Mouse (Mus musculus): Measurements from ENCODE around the gene Abca8b. TPM values are rescaled to one million over a fixed set of nuclear protein-coding genes. Genes with fewer than 3 reads are reported as not detected.

Gene Abca8b
- polyA plus RNA-seq, 1 experiment from 2014 or later, result 1.9 TPM

DNA sequence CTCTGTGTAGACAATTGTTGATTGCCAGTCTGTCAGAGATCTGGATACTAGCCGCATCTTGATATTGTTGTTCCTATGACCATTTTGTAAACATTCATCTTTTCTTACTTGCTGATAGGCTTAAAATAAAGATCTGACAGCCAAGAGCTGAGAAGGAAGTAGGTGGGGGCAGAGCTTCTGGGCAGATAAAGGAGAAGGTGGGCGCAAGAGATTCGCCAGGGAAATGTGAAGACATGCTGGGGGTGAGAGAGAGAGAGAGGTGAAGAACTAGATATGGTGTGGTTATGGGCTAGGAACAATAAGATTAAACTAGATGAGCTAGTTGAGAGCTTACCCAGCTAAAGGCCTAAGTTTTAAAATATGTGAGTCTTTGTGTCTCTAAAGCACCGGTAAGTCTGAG lies 106.0 kb downstream of the Abca8b start:
- 95% methylated on average over 4 of the region's 4 CpGs for WGBS
- ATAC-seq (ENCODE audit: low read depth), result no peak

DNA sequence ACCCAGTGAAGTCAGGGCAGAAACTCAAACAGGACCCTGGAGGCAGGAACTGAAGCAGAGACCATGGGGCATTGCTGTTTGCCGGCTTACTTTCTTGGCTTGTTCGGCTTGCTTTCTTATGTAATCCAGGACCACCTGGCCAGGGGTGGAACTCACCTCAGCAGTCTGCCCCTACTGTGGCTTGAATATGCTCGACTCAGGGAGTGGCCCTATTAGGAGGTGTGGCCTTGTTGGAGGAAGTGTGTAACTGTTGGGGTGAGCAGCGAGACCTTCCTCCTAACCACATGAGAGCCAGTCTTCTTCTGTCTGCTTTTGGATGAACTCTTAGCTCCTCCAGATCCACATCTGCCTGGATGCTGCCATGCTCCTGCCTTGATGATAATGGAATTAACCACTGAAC lies 108.9 kb downstream of the Abca8b start:
- ATAC-seq (ENCODE audit: low read depth), result no peak
- Histone ChIP-seq H3K4me2 (ENCODE audit: low read depth, low read length) (no peak overlapping the region), H3K9me3 (ENCODE audit: control insufficient read depth, low read length) (no peaks in the 10 kb centered on the region), H3K36me3 (ENCODE audit: control insufficient read depth, insufficient read depth, low read length) (no peaks in the 10 kb centered on the region), H3K27me3 (ENCODE audit: control insufficient read depth, insufficient read depth, low read length) (no peaks in the 10 kb centered on the region), H3K27ac (ENCODE audit: low read depth, low read length) (no peak overlapping the region), H3K9ac (replicated peaks; ENCODE audit: low read depth, low read length) (no peak overlapping the region), H3K4me3 (ENCODE audit: low read depth, low read length) (no peak overlapping the region), H3K4me1 (ENCODE audit: control insufficient read depth, insufficient read depth, low read length) (no peaks in the 10 kb centered on the region)
- 98% methylated on average over 4 of the region's 4 CpGs for WGBS

More for the DNA sequence above, 106.0 kb downstream of the Abca8b start:
- no peak overlapping the region for H3K4me3 ChIP-seq (ENCODE audit: low read depth, low read length)
- H3K36me3 ChIP-seq (ENCODE audit: control insufficient read depth, insufficient read depth, low read length), result no peaks in the 10 kb centered on the region
- H3K9me3 ChIP-seq (ENCODE audit: control insufficient read depth, low read length), result no peaks in the 10 kb centered on the region
- no peak overlapping the region for H3K9ac ChIP-seq (replicated peaks; ENCODE audit: low read depth, low read length)
- no peak overlapping the region for H3K27ac ChIP-seq (ENCODE audit: low read depth, low read length)
- no peak overlapping the region for H3K4me2 ChIP-seq (ENCODE audit: low read depth, low read length)
- H3K27me3 ChIP-seq (ENCODE audit: control insufficient read depth, insufficient read depth, low read length), result no peaks in the 10 kb centered on the region
- no peaks in the 10 kb centered on the region for H3K4me1 ChIP-seq (ENCODE audit: control insufficient read depth, insufficient read depth, low read length)

GRCm38 (mm10) chr11:109885521-109885920 lies 110.1 kb downstream of the Abca8b start:
- H3K4me1 ChIP-seq (ENCODE audit: control insufficient read depth, insufficient read depth, low read length), result no peaks in the 10 kb centered on the region
- H3K27ac ChIP-seq (ENCODE audit: low read depth, low read length), result no peak overlapping the region
- no peaks in the 10 kb centered on the region for H3K27me3 ChIP-seq (ENCODE audit: control insufficient read depth, insufficient read depth, low read length)
- H3K4me2 ChIP-seq (ENCODE audit: low read depth, low read length), result no peak overlapping the region
- H3K4me3 ChIP-seq (ENCODE audit: low read depth, low read length), result no peak overlapping the region
- no peak for ATAC-seq (ENCODE audit: low read depth)
- no peaks in the 10 kb centered on the region for H3K36me3 ChIP-seq (ENCODE audit: control insufficient read depth, insufficient read depth, low read length)
- H3K9ac ChIP-seq (replicated peaks; ENCODE audit: low read depth, low read length), result no peak overlapping the region
- WGBS, result 86% methylated on average over 3 of the region's 3 CpGs
- no peaks in the 10 kb centered on the region for H3K9me3 ChIP-seq (ENCODE audit: control insufficient read depth, low read length)

DNA sequence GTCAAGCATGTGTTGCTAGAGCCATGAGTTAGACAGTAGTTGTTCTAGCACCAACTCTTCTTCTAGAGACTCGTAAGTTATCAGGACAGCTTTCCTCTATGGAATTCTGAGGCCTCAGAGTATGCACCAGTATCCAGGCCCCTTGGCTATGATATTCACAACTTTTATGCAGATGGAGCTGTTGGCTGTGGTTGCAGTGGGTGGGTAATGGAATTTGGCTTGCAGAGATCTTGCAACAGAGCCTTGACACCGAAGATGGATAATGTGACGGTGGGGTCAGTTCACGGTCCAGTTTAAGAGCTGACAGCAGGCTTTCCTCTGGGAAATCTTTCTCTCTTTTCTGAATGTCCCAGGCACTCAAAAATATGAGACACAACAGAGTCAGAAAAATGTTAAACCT lies 110.8 kb downstream of the Abca8b start:
- no peak for ATAC-seq (ENCODE audit: low read depth)
- Histone ChIP-seq H3K27ac (ENCODE audit: low read depth, low read length) (no peak overlapping the region), H3K4me2 (ENCODE audit: low read depth, low read length) (no peak overlapping the region), H3K27me3 (ENCODE audit: control insufficient read depth, insufficient read depth, low read length) (no peaks in the 10 kb centered on the region), H3K9ac (replicated peaks; ENCODE audit: low read depth, low read length) (no peak overlapping the region), H3K4me3 (ENCODE audit: low read depth, low read length) (no peak overlapping the region), H3K36me3 (ENCODE audit: control insufficient read depth, insufficient read depth, low read length) (no peaks in the 10 kb centered on the region), H3K4me1 (ENCODE audit: control insufficient read depth, insufficient read depth, low read length) (no peaks in the 10 kb centered on the region), H3K9me3 (ENCODE audit: control insufficient read depth, low read length) (no peaks in the 10 kb centered on the region)
- 81% methylated on average over 4 of the region's 4 CpGs for WGBS

DNA sequence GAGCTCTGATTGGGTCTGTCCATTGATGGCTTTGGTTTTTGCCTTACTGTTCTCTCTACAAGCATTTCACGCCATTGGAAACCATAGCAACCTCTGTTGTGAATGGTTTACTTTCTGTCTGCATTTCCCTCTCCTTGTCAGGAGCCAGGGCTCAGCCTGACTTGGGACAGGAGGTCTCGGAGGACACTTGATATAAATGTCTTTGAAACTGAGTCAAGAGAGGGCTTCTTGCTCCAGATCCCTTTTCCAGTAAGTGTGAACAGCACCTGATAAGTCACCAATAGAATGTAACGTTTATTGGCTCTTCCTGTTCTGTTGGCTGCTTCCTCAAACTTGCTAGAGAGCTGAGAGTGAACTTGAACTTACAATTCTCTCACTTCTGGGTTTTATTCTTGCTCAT lies 111.5 kb downstream of the Abca8b start:
- Histone ChIP-seq H3K4me2 (ENCODE audit: low read depth, low read length) (no peak overlapping the region), H3K9me3 (ENCODE audit: control insufficient read depth, low read length) (no peaks in the 10 kb centered on the region), H3K9ac (replicated peaks; ENCODE audit: low read depth, low read length) (no peak overlapping the region), H3K36me3 (ENCODE audit: control insufficient read depth, insufficient read depth, low read length) (no peaks in the 10 kb centered on the region), H3K27ac (ENCODE audit: low read depth, low read length) (no peak overlapping the region), H3K4me3 (ENCODE audit: low read depth, low read length) (no peak overlapping the region), H3K27me3 (ENCODE audit: control insufficient read depth, insufficient read depth, low read length) (no peaks in the 10 kb centered on the region), H3K4me1 (ENCODE audit: control insufficient read depth, insufficient read depth, low read length) (no peaks in the 10 kb centered on the region)
- no peak for ATAC-seq (ENCODE audit: low read depth)
- WGBS, result 50% methylated on average over 3 of the region's 3 CpGs

Other genes starting within 250 kb of the Abca8b start
- gene 1700012B07Rik, start 167.8 kb downstream of the Abca8b start, polyA plus RNA-seq (2014; fragmentation: Nextera tagmentation; extraction: Ambion mirVana), result not detected in 2 replicates
- gene Abca8a, start 100.1 kb upstream of the Abca8b start, polyA plus RNA-seq (2014; fragmentation: Nextera tagmentation; extraction: Ambion mirVana), result 0.31 and 6.4 TPM in 2 replicates
- gene Abca9, start 172.4 kb upstream of the Abca8b start, polyA plus RNA-seq (2014; fragmentation: Nextera tagmentation; extraction: Ambion mirVana), result 0.78 and 6.7 TPM in 2 replicates

All from neural tube, embryonic 14.5 days (tissue).